Mouse (Mus musculus) megakaryocyte, embryonic 14.5 days (primary cell): ENCODE results near the gene 9530003J23Rik.

Experiments used
- FLI1 ChIP-seq: IDR thresholded peaks from 2 replicates; pipeline ENCODE4 v1.6.1; 2012; ENCODE audit warnings: low read length, inconsistent platforms, mixed read lengths
- GATA1 ChIP-seq: IDR thresholded peaks from 3 replicates; pipeline ENCODE4 v1.6.1; 2012; ENCODE audit warnings: mixed read lengths, low read length, inconsistent platforms, borderline replicate concordance

DNA sequence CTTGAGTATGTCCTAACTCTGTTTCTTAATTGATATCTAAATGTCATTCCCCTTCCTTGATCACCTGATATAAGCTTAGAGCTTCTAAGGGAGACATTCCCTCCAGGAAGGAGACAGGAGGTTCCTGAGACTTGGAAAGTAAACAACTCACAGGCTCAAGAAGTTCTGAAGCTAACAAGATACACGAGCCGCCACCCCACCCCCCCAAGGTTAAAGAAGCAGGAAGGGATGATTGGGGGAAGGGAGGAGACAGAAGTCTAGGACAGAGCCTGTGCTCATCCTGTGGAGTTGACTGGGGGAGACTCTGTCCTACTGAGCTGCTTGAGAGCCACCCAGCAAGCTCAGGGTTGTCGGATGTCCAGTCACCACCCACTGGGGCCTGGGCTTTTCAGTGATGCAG, 12.5 kb downstream of the 9530003J23Rik start:
- TF ChIP-seq FLI1 (no peak), GATA1 (no peak)
